Mouse (Mus musculus): Measurements from ENCODE around the gene Dab1. TPM values are rescaled to one million over a fixed set of nuclear protein-coding genes. Genes with fewer than 3 reads are reported as not detected.

Gene Dab1
- polyA plus RNA-seq, 1 experiment = 0.26 TPM

- Histone ChIP-seq H3K36me3 (ENCODE audit: control insufficient read depth, insufficient read depth, low read length) (no peaks in the 10 kb centered on the region), H3K4me3 (ENCODE audit: extremely low read depth, insufficient read depth, insufficient read length) (no peak overlapping the region), H3K27ac (ENCODE audit: insufficient read depth, low read length) (no peak overlapping the region), H3K27me3 (ENCODE audit: control insufficient read depth, insufficient read depth, low read length) (no peaks in the 10 kb centered on the region), H3K4me1 (ENCODE audit: control insufficient read depth, insufficient read depth, insufficient read length) (no peaks in the 10 kb centered on the region)
- DNase-seq (ENCODE audit: low read depth in 1 of 2, low spot score in 2 of 2) = no peak
- WGBS = 86% methylated on average over 8 of the region's 8 CpGs
- TF ChIP-seq CTCF (IDR thresholded peaks at IDR 0.05; ENCODE audit: extremely low read depth, insufficient read depth, insufficient read length, insufficient replicate concordance) (no peak), POLR2A (IDR thresholded peaks at IDR 0.05; ENCODE audit: low read depth, low read length) (no peak)
Observed at GRCm38 (mm10) chr4:104602804-104603203, 983.6 kb downstream of the Dab1 start.

- Histone ChIP-seq H3K4me3 (ENCODE audit: extremely low read depth, insufficient read depth, insufficient read length) (no peak overlapping the region), H3K27me3 (ENCODE audit: control insufficient read depth, insufficient read depth, low read length) (no peaks in the 10 kb centered on the region), H3K36me3 (ENCODE audit: control insufficient read depth, insufficient read depth, low read length) (no peaks in the 10 kb centered on the region), H3K27ac (ENCODE audit: insufficient read depth, low read length) (no peak overlapping the region), H3K4me1 (ENCODE audit: control insufficient read depth, insufficient read depth, insufficient read length) (no peaks in the 10 kb centered on the region)
- no peak for TF ChIP-seq POLR2A (IDR thresholded peaks at IDR 0.05; ENCODE audit: low read depth, low read length)
- no peak for DNase-seq (ENCODE audit: low read depth in 1 of 2, low spot score in 2 of 2)
- WGBS = 94% methylated on average over 2 of the region's 2 CpGs
Observed at GRCm38 (mm10) chr4:104604298-104604697, 985.1 kb downstream of the Dab1 start.

GRCm38 (mm10) chr4:104606881-104607280 is 987.7 kb downstream of the Dab1 start:
- WGBS = 89% methylated on average over 8 of the region's 8 CpGs

GRCm38 (mm10) chr4:104607636-104608035 is 988.5 kb downstream of the Dab1 start:
- Histone ChIP-seq H3K27me3 (ENCODE audit: control insufficient read depth, insufficient read depth, low read length) (no peaks in the 10 kb centered on the region), H3K36me3 (ENCODE audit: control insufficient read depth, insufficient read depth, low read length) (no peaks in the 10 kb centered on the region), H3K27ac (ENCODE audit: insufficient read depth, low read length) (no peak overlapping the region), H3K4me3 (ENCODE audit: extremely low read depth, insufficient read depth, insufficient read length) (no peak overlapping the region), H3K4me1 (ENCODE audit: control insufficient read depth, insufficient read depth, insufficient read length) (no peaks in the 10 kb centered on the region)
- no peak for DNase-seq (ENCODE audit: low read depth in 1 of 2, low spot score in 2 of 2)
- 86% methylated on average over 5 of the region's 5 CpGs for WGBS
- no peak for TF ChIP-seq POLR2A (IDR thresholded peaks at IDR 0.05; ENCODE audit: low read depth, low read length)
- no peak for TF ChIP-seq CTCF (IDR thresholded peaks at IDR 0.05; ENCODE audit: extremely low read depth, insufficient read depth, insufficient read length, insufficient replicate concordance)

More at GRCm38 (mm10) chr4:104606881-104607280, 987.7 kb downstream of the Dab1 start:
- no peak for DNase-seq (ENCODE audit: low read depth in 1 of 2, low spot score in 2 of 2)
- H3K4me3 ChIP-seq (ENCODE audit: extremely low read depth, insufficient read depth, insufficient read length) = no peak overlapping the region
- H3K27ac ChIP-seq (ENCODE audit: insufficient read depth, low read length) = no peak overlapping the region
- no peaks in the 10 kb centered on the region for H3K27me3 ChIP-seq (ENCODE audit: control insufficient read depth, insufficient read depth, low read length)
- H3K4me1 ChIP-seq (ENCODE audit: control insufficient read depth, insufficient read depth, insufficient read length) = no peaks in the 10 kb centered on the region
- H3K36me3 ChIP-seq (ENCODE audit: control insufficient read depth, insufficient read depth, low read length) = no peaks in the 10 kb centered on the region
- TF ChIP-seq POLR2A (IDR thresholded peaks at IDR 0.05; ENCODE audit: low read depth, low read length) = no peak
- TF ChIP-seq CTCF (IDR thresholded peaks at IDR 0.05; ENCODE audit: extremely low read depth, insufficient read depth, insufficient read length, insufficient replicate concordance) = no peak

GRCm38 (mm10) chr4:104619452-104619851 is 1000.3 kb downstream of the Dab1 start:
- H3K27ac ChIP-seq (ENCODE audit: insufficient read depth, low read length) = no peak overlapping the region
- H3K4me1 ChIP-seq (ENCODE audit: control insufficient read depth, insufficient read depth, insufficient read length) = no peaks in the 10 kb centered on the region
- WGBS = 6% methylated on average over 5 of the region's 5 CpGs
- DNase-seq (ENCODE audit: low read depth in 1 of 2, low spot score in 2 of 2) = no peak
- H3K27me3 ChIP-seq (ENCODE audit: control insufficient read depth, insufficient read depth, low read length) = no peaks in the 10 kb centered on the region
- no peaks in the 10 kb centered on the region for H3K36me3 ChIP-seq (ENCODE audit: control insufficient read depth, insufficient read depth, low read length)
- TF ChIP-seq POLR2A (IDR thresholded peaks at IDR 0.05; ENCODE audit: low read depth, low read length) (no peak), CTCF (IDR thresholded peaks at IDR 0.05; ENCODE audit: extremely low read depth, insufficient read depth, insufficient read length, insufficient replicate concordance) (no peak)
- no peak overlapping the region for H3K4me3 ChIP-seq (ENCODE audit: extremely low read depth, insufficient read depth, insufficient read length)

- no peak overlapping the region for H3K4me3 ChIP-seq (ENCODE audit: extremely low read depth, insufficient read depth, insufficient read length)
- 91% methylated on average over 8 of the region's 8 CpGs for WGBS
- H3K27ac ChIP-seq (ENCODE audit: insufficient read depth, low read length) = no peak overlapping the region
Observed at GRCm38 (mm10) chr4:104625316-104625715, 1006.2 kb downstream of the Dab1 start.

GRCm38 (mm10) chr4:104628708-104629107 is 1009.5 kb downstream of the Dab1 start:
- Histone ChIP-seq H3K27me3 (ENCODE audit: control insufficient read depth, insufficient read depth, low read length) (no peaks in the 10 kb centered on the region), H3K4me1 (ENCODE audit: control insufficient read depth, insufficient read depth, insufficient read length) (no peaks in the 10 kb centered on the region), H3K27ac (ENCODE audit: insufficient read depth, low read length) (no peak overlapping the region), H3K36me3 (ENCODE audit: control insufficient read depth, insufficient read depth, low read length) (no peaks in the 10 kb centered on the region), H3K4me3 (ENCODE audit: extremely low read depth, insufficient read depth, insufficient read length) (no peak overlapping the region)
- WGBS = 90% methylated on average over 7 of the region's 7 CpGs
- DNase-seq (ENCODE audit: low read depth in 1 of 2, low spot score in 2 of 2) = no peak
- no peak for TF ChIP-seq CTCF (IDR thresholded peaks at IDR 0.05; ENCODE audit: extremely low read depth, insufficient read depth, insufficient read length, insufficient replicate concordance)
- TF ChIP-seq POLR2A (IDR thresholded peaks at IDR 0.05; ENCODE audit: low read depth, low read length) = no peak

More at GRCm38 (mm10) chr4:104625316-104625715, 1006.2 kb downstream of the Dab1 start:
- H3K27me3 ChIP-seq (ENCODE audit: control insufficient read depth, insufficient read depth, low read length) = no peaks in the 10 kb centered on the region
- no peaks in the 10 kb centered on the region for H3K36me3 ChIP-seq (ENCODE audit: control insufficient read depth, insufficient read depth, low read length)
- H3K4me1 ChIP-seq (ENCODE audit: control insufficient read depth, insufficient read depth, insufficient read length) = no peaks in the 10 kb centered on the region
- TF ChIP-seq POLR2A (IDR thresholded peaks at IDR 0.05; ENCODE audit: low read depth, low read length) (no peak), CTCF (IDR thresholded peaks at IDR 0.05; ENCODE audit: extremely low read depth, insufficient read depth, insufficient read length, insufficient replicate concordance) (no peak)
- no peak for DNase-seq (ENCODE audit: low read depth in 1 of 2, low spot score in 2 of 2)

Measured in spleen, adult 2 months (tissue).